Mouse (Mus musculus) CD4-positive, CD25-positive, alpha-beta regulatory T cell, adult 2 months (primary cell): ENCODE measurements around the gene Cflar.

Experiments used
- DNase-seq: peaks from one replicate; pipeline ENCODE4 v3.0.0-alpha.2; 2012; ENCODE audit warnings: low read depth, low spot score

The Cflar gene

DNA sequence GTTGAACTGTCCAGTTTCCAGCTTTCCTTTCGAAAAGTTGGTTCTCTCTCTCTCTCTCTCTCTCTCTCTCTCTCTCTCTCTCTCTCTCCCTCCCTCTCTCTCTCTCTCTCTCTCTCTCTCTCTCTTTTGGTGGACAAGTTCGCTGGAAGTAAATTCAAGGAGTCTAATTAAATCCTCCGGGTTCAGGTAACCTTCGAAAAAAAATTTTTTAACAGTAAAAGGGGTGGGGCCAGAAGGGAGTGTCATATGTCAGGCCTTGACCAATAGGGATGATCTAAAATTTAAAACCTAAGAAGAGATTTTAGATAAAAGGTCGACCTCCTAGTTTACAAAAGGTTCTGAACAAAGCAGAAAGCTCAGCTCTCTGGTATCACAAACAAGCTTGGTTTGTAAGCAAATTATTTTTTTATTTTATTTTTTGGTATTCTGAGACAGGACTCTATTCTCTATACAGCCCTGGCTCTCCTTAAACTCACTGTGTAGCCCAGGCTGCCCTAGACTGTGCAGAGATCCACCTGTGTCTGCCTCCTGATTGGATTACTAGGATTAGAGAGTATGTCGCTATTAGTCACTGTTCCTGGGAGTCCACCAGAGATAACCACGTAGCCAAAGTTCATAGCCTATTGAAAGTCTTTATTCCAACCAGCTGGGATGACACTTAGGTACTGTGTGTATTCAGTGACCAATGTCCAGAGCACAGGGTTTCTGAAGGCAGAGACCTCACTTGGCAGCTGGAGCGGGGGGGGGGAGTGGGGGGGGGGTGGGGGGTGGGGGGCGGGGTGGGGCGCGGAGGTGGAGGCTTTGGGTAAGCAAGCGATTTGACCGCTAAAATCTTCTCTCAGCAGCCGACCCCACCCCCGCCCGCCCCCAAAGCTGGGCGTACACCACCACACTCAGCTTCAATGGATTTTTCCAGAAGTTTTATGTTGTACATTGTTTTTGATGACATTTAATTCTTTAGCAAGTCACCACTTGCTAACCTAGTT, 1.1 kb downstream of the Cflar start:
- peak; percentile 85 for DNase-seq

- DNase-seq = peak; percentile 66
These were observed 2.0 kb downstream of the Cflar start for GRCm38 (mm10) chr1:58713081-58713892.

DNA sequence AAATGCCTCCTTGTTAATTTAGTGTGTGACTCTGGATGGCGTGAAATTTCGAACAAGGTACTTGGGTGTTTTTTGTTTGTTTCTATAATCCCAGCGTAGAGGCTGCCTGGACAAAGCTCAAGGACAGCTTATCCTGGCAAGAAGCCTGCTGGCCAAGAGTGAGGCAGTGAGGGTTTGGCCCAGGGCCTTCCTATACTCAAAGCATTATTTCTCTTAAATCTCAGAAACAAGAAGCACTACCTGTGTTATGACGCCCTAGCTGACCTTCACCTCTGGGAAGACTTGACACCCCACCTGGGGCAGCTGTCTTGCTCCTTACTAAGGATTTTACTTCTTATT, 2.6 kb downstream of the Cflar start:
- no peak for DNase-seq

DNA sequence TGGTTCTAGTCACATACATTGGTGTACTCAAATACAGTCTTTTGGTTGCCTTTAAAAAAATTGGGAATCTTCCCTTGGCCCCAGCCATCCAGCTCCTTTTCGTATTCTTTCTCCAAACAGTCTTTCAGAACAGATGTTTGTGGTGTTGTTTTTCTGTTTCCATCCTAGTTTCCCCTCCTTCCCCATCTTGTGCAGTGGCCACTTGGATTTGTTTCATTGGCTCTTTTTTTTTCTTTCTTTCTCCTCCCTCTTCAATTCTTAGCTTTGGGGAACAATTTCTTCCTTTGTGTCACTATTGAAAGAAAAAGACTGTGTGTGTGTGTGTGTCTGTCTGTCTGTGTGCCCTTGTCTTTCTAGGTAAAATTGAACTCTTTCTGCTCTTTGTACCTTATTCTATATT, 3.1 kb downstream of the Cflar start:
- DNase-seq = no peak

GRCm38 (mm10) chr1:58715536-58715935, 4.2 kb downstream of the Cflar start:
- DNase-seq = peak; percentile 22

- DNase-seq = peak; percentile 53
These were observed 5.0 kb downstream of the Cflar start for GRCm38 (mm10) chr1:58716162-58716882.

DNA sequence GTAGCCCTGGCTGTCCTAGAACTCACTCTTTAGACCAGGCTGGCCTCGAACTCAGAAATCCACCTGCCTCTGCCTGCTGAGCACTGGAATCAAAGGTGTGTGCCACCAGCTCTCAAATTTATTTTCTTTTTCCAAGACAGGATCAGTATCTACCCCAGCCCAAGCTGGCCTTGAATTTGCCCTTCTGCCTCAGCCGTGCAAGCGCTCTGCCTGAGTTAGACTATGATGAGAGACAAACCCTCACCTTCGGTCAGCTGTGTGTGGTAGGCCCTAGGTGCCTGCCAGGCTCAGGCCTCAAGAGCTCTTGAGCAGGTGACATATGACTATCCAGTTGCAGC, 5.5 kb downstream of the Cflar start:
- no peak for DNase-seq

- no peak for DNase-seq
These were observed 6.4 kb downstream of the Cflar start for GRCm38 (mm10) chr1:58717589-58718270.

GRCm38 (mm10) chr1:58719356-58719945, 8.1 kb downstream of the Cflar start:
- peak; percentile 42 for DNase-seq

DNA sequence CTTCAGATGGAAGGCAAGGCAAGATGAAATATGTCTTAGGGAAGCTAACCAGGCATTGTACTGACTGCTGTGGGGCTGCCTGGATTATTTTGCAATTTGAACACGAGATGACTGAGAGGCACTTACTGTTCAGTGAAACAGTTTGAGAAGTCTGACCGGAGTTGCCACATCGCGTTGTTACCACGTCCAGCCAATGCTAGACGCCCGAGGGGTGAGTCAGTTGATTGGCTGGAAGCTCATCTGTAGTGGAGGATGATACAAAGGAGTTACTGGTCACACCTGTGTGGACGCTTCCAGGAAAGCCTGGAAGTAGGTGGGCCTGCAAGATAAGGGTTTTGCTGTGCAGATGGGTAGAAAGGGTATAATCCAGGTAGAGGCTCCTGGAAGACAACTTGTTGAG, 8.8 kb downstream of the Cflar start:
- peak; percentile 15 for DNase-seq

DNA sequence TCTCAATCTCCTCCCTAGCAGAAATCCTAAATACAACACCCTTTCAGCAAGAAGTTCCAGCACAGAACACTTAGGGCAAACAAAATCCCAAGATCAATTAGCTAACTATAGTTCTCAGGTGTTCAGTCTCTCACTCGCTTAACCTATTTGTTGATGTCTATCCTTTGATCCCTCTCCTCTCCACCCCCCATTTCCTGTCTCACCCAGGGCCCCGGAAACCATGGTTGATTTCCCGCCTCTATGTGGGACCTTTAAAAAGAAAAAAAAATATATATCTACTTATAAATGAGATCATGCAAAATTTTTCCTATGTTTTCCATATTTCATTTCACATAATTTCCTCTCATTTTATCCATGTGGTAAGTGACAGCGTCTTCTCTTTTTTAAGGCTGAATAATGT, 9.7 kb downstream of the Cflar start:
- peak; percentile 77 for DNase-seq

DNA sequence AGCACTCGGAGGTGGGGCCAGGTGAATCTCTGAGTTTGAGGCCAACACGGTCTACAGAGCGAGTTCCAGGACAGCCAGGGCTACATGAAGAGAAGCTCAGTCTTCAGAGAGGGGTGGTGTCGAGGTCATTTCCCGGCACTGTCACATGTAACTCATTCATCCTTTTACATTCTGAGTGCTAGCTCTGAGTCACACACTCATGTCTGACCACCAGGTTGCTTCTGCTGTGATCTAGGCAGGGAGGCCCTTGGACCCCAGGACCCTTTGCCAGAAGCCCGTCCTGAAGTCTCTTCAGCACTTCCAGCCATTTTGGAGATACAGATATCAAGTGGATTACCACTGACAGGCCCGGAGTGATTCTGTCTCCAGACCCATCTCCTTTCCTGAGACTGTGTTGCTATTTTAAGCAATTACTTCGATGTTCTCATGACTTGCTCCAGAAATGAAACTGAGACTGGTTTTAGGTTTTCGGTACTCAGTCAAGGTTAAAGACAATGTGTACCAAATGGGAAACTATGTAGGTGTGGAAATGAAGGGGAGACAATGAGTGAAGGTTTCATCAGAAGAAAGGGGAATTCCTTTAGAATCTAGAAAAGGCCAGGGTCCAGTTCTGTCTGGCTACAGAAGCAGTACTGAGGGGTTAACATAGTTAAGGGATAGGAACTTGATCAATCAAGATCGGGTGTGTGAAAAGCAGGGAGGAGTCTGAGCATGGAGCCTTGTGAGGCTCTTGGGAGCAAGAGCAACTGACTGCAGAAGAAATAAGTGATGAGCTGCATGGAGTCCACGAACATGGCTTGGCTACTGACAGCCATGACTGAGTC, 11.0 kb downstream of the Cflar start:
- peak; percentile 50 for DNase-seq

DNA sequence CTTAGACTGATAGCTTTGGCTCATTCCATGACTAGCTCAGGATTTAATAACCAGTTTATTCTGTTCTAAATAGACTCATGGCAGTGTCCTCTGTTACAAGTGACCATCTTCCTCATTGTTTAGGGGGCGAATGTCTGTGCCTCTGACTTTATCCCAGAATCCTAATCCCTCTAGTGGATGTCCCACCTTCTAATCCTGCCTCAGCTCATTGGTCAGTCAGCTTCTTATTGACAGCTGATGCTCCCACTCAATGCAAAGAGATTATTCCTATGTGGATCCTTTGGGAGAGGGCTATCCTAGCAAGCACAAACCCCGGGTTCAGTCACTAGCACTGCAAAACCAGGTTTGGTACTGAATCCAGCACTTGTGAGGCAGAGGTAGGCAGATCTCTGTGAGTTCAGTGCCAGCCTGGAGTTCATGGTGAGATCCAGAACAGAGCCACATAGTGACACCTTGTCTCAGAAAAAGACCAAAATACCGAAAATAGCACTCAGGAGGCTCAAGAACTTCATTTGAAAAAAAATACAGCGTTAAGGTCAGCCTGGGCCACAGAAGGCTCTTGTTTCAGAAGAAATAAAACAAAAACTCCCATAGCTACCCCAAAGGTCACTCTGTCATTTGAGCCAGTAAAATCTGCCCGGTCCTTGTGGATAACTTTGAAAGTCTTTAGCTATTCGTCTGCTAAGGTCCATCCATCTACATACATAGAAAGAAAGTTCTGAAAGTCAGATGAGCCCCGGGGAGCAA, 11.9 kb downstream of the Cflar start:
- DNase-seq = no peak

- peak; percentile 31 for DNase-seq
These were observed 12.6 kb downstream of the Cflar start for GRCm38 (mm10) chr1:58723809-58724405.

DNA sequence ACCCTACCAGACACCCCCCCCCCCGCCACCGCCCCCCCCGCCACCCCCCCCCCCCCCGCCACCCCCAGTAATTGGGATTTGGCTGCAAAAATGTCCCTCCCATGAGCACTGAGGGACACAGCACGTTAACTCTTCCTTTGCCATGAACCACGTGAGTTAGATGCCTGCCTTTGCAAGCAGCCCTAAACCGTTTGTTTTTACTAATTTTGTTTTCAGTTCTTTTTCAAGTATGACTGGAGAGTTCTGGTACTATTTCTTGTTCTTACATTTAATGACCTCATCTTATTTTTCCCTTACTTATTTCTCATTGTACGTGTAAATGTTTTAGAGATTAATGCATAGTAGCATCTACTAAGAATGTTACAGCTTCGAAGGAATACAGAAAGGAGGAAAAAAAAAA, 13.2 kb downstream of the Cflar start:
- DNase-seq = no peak

DNA sequence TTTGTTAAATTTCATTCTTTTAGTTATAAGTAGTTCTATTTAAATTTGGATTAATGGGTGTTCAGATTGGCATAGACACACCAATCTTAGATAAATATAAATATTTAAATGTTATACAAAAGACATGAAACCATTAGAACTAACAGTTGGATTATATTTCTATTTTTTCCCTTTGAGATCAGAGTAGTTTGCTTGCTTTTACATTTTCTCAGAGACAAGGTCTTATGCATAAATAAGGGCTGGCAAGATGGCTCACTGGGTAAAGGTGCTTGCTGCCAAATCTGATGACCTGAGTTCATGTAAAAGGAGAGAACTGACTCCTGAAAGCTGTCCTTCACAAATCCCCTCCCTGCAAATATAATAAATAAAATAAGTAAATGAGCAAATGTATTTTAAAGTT, 13.8 kb downstream of the Cflar start:
- no peak for DNase-seq

- peak; percentile 69 for DNase-seq
These were observed 14.5 kb downstream of the Cflar start for GRCm38 (mm10) chr1:58725767-58726166.

DNA sequence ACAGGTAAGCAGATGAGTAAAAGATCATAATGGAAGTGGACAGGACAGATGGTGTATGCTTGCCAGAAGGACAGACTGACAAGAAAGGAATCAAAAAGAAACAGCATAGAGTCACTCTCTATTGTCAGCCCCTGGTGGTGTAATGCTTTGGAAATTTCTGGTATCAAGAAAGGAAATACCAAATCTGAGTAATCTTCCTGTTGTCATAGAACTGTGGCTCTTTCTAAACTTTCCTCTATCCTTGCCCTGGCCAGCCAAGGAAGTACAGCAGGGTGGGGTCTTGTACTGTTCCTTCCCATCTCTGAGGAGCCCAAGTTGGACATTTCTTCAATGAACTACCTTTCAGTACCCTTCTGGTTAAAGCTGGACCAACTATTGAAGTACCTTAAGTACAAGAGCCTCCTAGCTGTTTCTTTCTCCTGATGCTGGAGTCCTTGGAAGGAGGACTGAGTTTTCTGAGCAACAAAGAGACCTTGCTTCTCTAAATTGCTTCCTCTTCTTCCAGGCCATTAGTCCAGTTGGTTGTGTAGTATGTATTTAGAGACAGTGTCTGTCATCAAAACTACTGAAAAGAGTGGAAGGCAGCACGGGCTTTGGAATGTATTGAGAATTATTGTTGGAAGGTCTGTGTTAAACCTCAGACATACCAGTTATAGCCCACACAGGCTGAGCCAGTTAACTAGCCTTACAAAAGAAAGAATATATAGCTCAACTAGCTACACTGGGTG, 15.9 kb downstream of the Cflar start:
- DNase-seq = peak; percentile 52
